Mouse (Mus musculus) lung, postnatal 0 days (tissue): ENCODE results near the gene Lrrc3c. TPM values are rescaled to one million over a fixed set of nuclear protein-coding genes. Genes with fewer than 3 reads are reported as not detected.
A peak's percentile ranks its signal among the peaks of the same experiment; 100 is the strongest.

ENCODE experiments used
- ATAC-seq: fragments of 200-750 bp; cut with Nextera tagmentation; 2 replicates; pipeline ENCODE4 v1.8.0; 2017; ENCODE audit warnings: moderate library complexity
- DNase-seq: peaks from one replicate; pipeline ENCODE4 v3.0.0-alpha.2; 2016; ENCODE audit warnings: low spot score
- H3K27ac ChIP-seq: fragments of 300-500 bp; sonication (generic); 2 replicates; pipeline ENCODE4 v1.5.1; 2014; ENCODE audit warnings: antibody characterized with exemption, mild to moderate bottlenecking, low read length, mixed read lengths
- H3K27me3 ChIP-seq: fragments of 300-500 bp; sonication (generic); replicated peaks from 2 replicates; pipeline ENCODE4 v1.6.1; 2014; ENCODE audit warnings: low read length, mixed read lengths; ENCODE audit not compliant: insufficient read depth
- H3K36me3 ChIP-seq: fragments of 300-500 bp; sonication (generic); 2 replicates; pipeline ENCODE4 v1.6.1; 2014; ENCODE audit warnings: low read length, mixed read lengths; ENCODE audit not compliant: insufficient read depth
- H3K4me1 ChIP-seq: fragments of 300-500 bp; sonication (generic); 2 replicates; pipeline ENCODE4 v1.6.1; 2014; ENCODE audit warnings: antibody characterized with exemption, low read depth, low read length, mixed read lengths; ENCODE audit not compliant: insufficient read depth
- H3K4me2 ChIP-seq: fragments of 300-500 bp; sonication (generic); replicated peaks from 2 replicates; pipeline ENCODE4 v1.6.1; 2014; ENCODE audit warnings: low read depth, mild to moderate bottlenecking, low read length, moderate library complexity, mixed read lengths
- H3K4me3 ChIP-seq: fragments of 300-500 bp; sonication (generic); 2 replicates; pipeline ENCODE4 v1.5.1; 2014; ENCODE audit warnings: low read depth, low read length
- H3K9ac ChIP-seq: fragments of 300-500 bp; sonication (generic); replicated peaks from 2 replicates; pipeline ENCODE4 v1.6.1; 2014; ENCODE audit warnings: low read depth, mild to moderate bottlenecking
- H3K9me3 ChIP-seq: fragments of 300-500 bp; sonication (generic); 2 replicates; pipeline ENCODE4 v1.6.1; 2016; ENCODE audit warnings: low read length, mixed read lengths
- CTCF ChIP-seq: IDR thresholded peaks from 2 replicates; pipeline ENCODE4 v1.5.1; 2016; ENCODE audit warnings: antibody characterized with exemption, mild to moderate bottlenecking
- EP300 ChIP-seq: IDR thresholded peaks from 2 replicates; pipeline ENCODE4 v1.6.1; 2016; ENCODE audit warnings: antibody characterized with exemption, mild to moderate bottlenecking, control low read depth
- WGBS: fragments of 180-500 bp; shearing (Covaris S2); extraction: QIAGEN DNeasy Blood & Tissue Kit; methylation state at CpG from one replicate; pipeline ENCODE4 v1.1.7; 2014; 5-methylcytosine and 5-hydroxymethylcytosine counted together
- polyA plus RNA-seq: library from polyadenylated mRNA; unstranded; fragments of >200 nt; fragmentation: Nextera tagmentation; extraction: Ambion mirVana; gene quantifications from 2 replicates; pipeline ENCODE4 v1.2.1, GENCODE M21; 2015

Gene Lrrc3c
- polyA plus RNA-seq, result not detected in 2 replicates

- Histone ChIP-seq H3K4me2 (no peak within 1 kb of the TSS), H3K4me1 (0 out of 2 replicates have a peak, but pooled peaks cover 2% of the 10 kb centered on the region), H3K4me3 (no peak within 1 kb of the TSS), H3K27ac (no peak within 1 kb of the TSS), H3K27me3 (no peaks in the 10 kb centered on the region), H3K36me3 (no peaks in the 10 kb centered on the region), H3K9ac (no peak within 1 kb of the TSS), H3K9me3 (no peaks in the 10 kb centered on the region)
- no peak for TF ChIP-seq CTCF
- no peak for TF ChIP-seq EP300
- DNase-seq (no peak), ATAC-seq (no peak)
- WGBS, result 63% methylated on average over 8 of the region's 8 CpGs
These were observed at the start of gene Lrrc3c for GRCm38 (mm10) chr11:98597991-98598390. TSS of gene Lrrc3c (plus strand) at chr11:98598291.

- no peak overlapping the region for H3K27ac ChIP-seq
- DNase-seq (no peak), ATAC-seq (no peak)
- no peaks in the 10 kb centered on the region for H3K9me3 ChIP-seq
- peaks cover 11% of the 10 kb centered on the region; the same call in 1 of the 2 replicates for H3K4me1 ChIP-seq
- H3K9ac ChIP-seq, result no peak overlapping the region
- TF ChIP-seq EP300, result no peak
- peak; percentile 41 for TF ChIP-seq CTCF
- H3K4me3 ChIP-seq, result no peak overlapping the region
- peaks cover 22% of the 10 kb centered on the region for H3K27me3 ChIP-seq
- WGBS, result 65% methylated on average over 4 of the region's 4 CpGs
- no peak overlapping the region for H3K4me2 ChIP-seq
- no peaks in the 10 kb centered on the region for H3K36me3 ChIP-seq
These were observed 48.7 kb upstream of the Lrrc3c start for GRCm38 (mm10) chr11:98549363-98549762.

GRCm38 (mm10) chr11:98550311-98550974, 47.6 kb upstream of the Lrrc3c start:
- no peak overlapping the region for H3K9ac ChIP-seq
- peak overlapping the region; percentile 59 for H3K4me2 ChIP-seq
- peaks cover 8% of the 10 kb centered on the region; the same call in 1 of the 2 replicates for H3K4me1 ChIP-seq
- H3K27ac ChIP-seq, result no peak overlapping the region
- no peaks in the 10 kb centered on the region for H3K9me3 ChIP-seq
- peaks cover 21% of the 10 kb centered on the region for H3K27me3 ChIP-seq
- ATAC-seq (no peak), DNase-seq (no peak)
- WGBS, result 16% methylated on average over 20 of the region's 20 CpGs
- peak overlapping the region; percentile 60 for H3K4me3 ChIP-seq
- no peaks in the 10 kb centered on the region for H3K36me3 ChIP-seq
- no peak for TF ChIP-seq CTCF
- no peak for TF ChIP-seq EP300

- Histone ChIP-seq H3K27ac (no peak within 1 kb of the TSS), H3K9me3 (no peaks in the 10 kb centered on the region), H3K4me1 (peaks cover 3% of the 10 kb centered on the region; the same call in 1 of the 2 replicates), H3K4me2 (peak within 1 kb of the TSS; percentile 59), H3K27me3 (peaks cover 13% of the 10 kb centered on the region), H3K36me3 (no peaks in the 10 kb centered on the region), H3K4me3 (peak within 1 kb of the TSS; percentile 60), H3K9ac (no peak within 1 kb of the TSS)
- DNase-seq (peak; percentile 96), ATAC-seq (peak; percentile 97)
- TF ChIP-seq EP300, result no peak
- TF ChIP-seq CTCF, result no peak
- WGBS, result under 1% methylated on average over 49 of the region's 51 CpGs
These were observed 46.9 kb upstream of the Lrrc3c start, which contains the start of gene Zpbp2 for GRCm38 (mm10) chr11:98550975-98551828. TSS of gene Zpbp2 (plus strand) at chr11:98551097.

GRCm38 (mm10) chr11:98553966-98554365, 44.1 kb upstream of the Lrrc3c start:
- TF ChIP-seq CTCF (no peak), EP300 (no peak)
- Histone ChIP-seq H3K27me3 (peaks cover 11% of the 10 kb centered on the region), H3K9me3 (no peaks in the 10 kb centered on the region), H3K36me3 (no peaks in the 10 kb centered on the region), H3K4me2 (no peak overlapping the region), H3K4me3 (no peak overlapping the region), H3K27ac (no peak overlapping the region), H3K4me1 (peaks cover 3% of the 10 kb centered on the region; the same call in 1 of the 2 replicates), H3K9ac (no peak overlapping the region)
- ATAC-seq (no peak), DNase-seq (no peak)
- WGBS, result 83% methylated on average over 4 of the region's 4 CpGs

GRCm38 (mm10) chr11:98555124-98555700, 42.9 kb upstream of the Lrrc3c start:
- Histone ChIP-seq H3K9me3 (no peaks in the 10 kb centered on the region), H3K4me1 (peaks cover 3% of the 10 kb centered on the region; the same call in 1 of the 2 replicates), H3K27me3 (peaks cover under 1% of the 10 kb centered on the region; the same call in 1 of the 2 replicates), H3K4me2 (no peak overlapping the region), H3K27ac (no peak overlapping the region), H3K4me3 (no peak overlapping the region), H3K36me3 (no peaks in the 10 kb centered on the region), H3K9ac (no peak overlapping the region)
- no peak for ATAC-seq
- peak; percentile 40 for DNase-seq
- peak; percentile 60 for TF ChIP-seq CTCF
- no peak for TF ChIP-seq EP300
- WGBS, result 65% methylated on average over 12 of the region's 12 CpGs
